Mouse (Mus musculus) limb, embryonic 14.5 days (tissue): Measurements from ENCODE around the gene Gm20708. TPM values are rescaled to one million over a fixed set of nuclear protein-coding genes. Genes with fewer than 3 reads are reported as not detected.
A peak's percentile ranks its signal among the peaks of the same experiment; 100 is the strongest.

Source experiments
- ATAC-seq: fragments of 200-750 bp; cut with Nextera tagmentation; 2 replicates; pipeline ENCODE4 v1.8.0; 2017; ENCODE audit warnings: low read depth, moderate number of reproducible peaks, moderate TSS enrichment; ENCODE audit not compliant: low FRiP score
- DNase-seq: peaks from one replicate; pipeline ENCODE4 v3.0.0-alpha.2; 2015; ENCODE audit warnings: low spot score
- H3K27ac ChIP-seq: fragments of 300-500 bp; sonication (generic); replicated peaks from 2 replicates; pipeline ENCODE4 v1.5.1; 2014; ENCODE audit warnings: low read depth, mild to moderate bottlenecking, low read length, moderate library complexity, mixed read lengths
- H3K27me3 ChIP-seq: fragments of 300-500 bp; sonication (generic); 2 replicates; pipeline ENCODE4 v1.6.1; 2014; ENCODE audit warnings: low read length, mixed read lengths; ENCODE audit not compliant: control insufficient read depth, insufficient read depth
- H3K36me3 ChIP-seq: fragments of 300-500 bp; sonication (generic); 2 replicates; pipeline ENCODE4 v1.6.1; 2014; ENCODE audit warnings: mild to moderate bottlenecking, low read length, moderate library complexity, mixed read lengths; ENCODE audit not compliant: control insufficient read depth, insufficient read depth
- H3K4me1 ChIP-seq: fragments of 300-500 bp; sonication (generic); 2 replicates; pipeline ENCODE4 v1.6.1; 2014; ENCODE audit warnings: antibody characterized with exemption, low read length, mixed read lengths; ENCODE audit not compliant: control insufficient read depth, insufficient read depth
- H3K4me2 ChIP-seq: fragments of 300-500 bp; sonication (generic); replicated peaks from 2 replicates; pipeline ENCODE4 v1.6.1; 2014; ENCODE audit warnings: low read depth, mild to moderate bottlenecking, low read length, moderate library complexity; ENCODE audit not compliant: severe bottlenecking
- H3K4me3 ChIP-seq: fragments of 300-500 bp; sonication (generic); replicated peaks from 2 replicates; pipeline ENCODE4 v1.5.1; 2014; ENCODE audit warnings: low read length
- H3K9ac ChIP-seq: fragments of 300-500 bp; sonication (generic); 2 replicates; pipeline ENCODE4 v1.6.1; 2014; ENCODE audit warnings: mild to moderate bottlenecking, low read depth, low read length, moderate library complexity; ENCODE audit not compliant: severe bottlenecking
- H3K9me3 ChIP-seq: fragments of 300-500 bp; sonication (generic); 2 replicates; pipeline ENCODE4 v1.6.1; 2016; ENCODE audit warnings: low read length; ENCODE audit not compliant: control insufficient read depth
- POLR2A ChIP-seq: fragments of 200-500 bp; IDR thresholded peaks from 2 replicates; pipeline ENCODE4 v1.8.0; 2012; ENCODE audit warnings: inconsistent platforms, mild to moderate bottlenecking, moderate library complexity, borderline replicate concordance; ENCODE audit not compliant: insufficient read depth, insufficient read length; ENCODE audit errors: extremely low read depth
- WGBS: fragments of 180-500 bp; shearing (Covaris S2); extraction: QIAGEN DNeasy Blood & Tissue Kit; methylation state at CpG from one replicate; pipeline ENCODE4 v1.1.7; 2014; 5-methylcytosine and 5-hydroxymethylcytosine counted together
- polyA plus RNA-seq, 2 experiments: library from polyadenylated mRNA; depleted of rRNA in 1 of 2; stranded (reverse) in 1 of 2; unstranded in 1 of 2; fragments of >200 nt; fragmentation: Nextera tagmentation in 1 of 2; extraction: Ambion mirVana in 1 of 2; gene quantifications; 2 replicates each; pipeline versions ENCODE4 v1.2.1 to v1.2.3; 2012 to 2014

Gm20708 gene
- polyA plus RNA-seq, 2 experiments = 0.62 to 0.92 TPM

GRCm38 (mm10) chr11:117778851-117779433, 30.5 kb upstream of the Gm20708 start:
- H3K27ac ChIP-seq = peak overlapping the region; percentile 72; the same call in 1 of the 2 replicates
- no peaks in the 10 kb centered on the region for H3K27me3 ChIP-seq
- no peaks in the 10 kb centered on the region for H3K9me3 ChIP-seq
- H3K4me3 ChIP-seq = peak overlapping the region; percentile 52
- ATAC-seq (no peak), DNase-seq (no peak)
- peak overlapping the region; percentile 98 for H3K4me2 ChIP-seq
- H3K4me1 ChIP-seq = peaks cover 35% of the 10 kb centered on the region
- TF ChIP-seq POLR2A = no peak
- H3K9ac ChIP-seq = peak overlapping the region; percentile 64
- 55% methylated on average over 12 of the region's 12 CpGs for WGBS
- H3K36me3 ChIP-seq = peaks cover 23% of the 10 kb centered on the region

- no peak for TF ChIP-seq POLR2A
- peak overlapping the region; percentile 64 for H3K9ac ChIP-seq
- peak; percentile 21; the same call in 1 of the 2 replicates for ATAC-seq
- H3K27me3 ChIP-seq = no peaks in the 10 kb centered on the region
- WGBS = 3% methylated on average over 33 of the region's 38 CpGs
- H3K4me3 ChIP-seq = peak overlapping the region; percentile 52
- no peaks in the 10 kb centered on the region for H3K9me3 ChIP-seq
- peaks cover 35% of the 10 kb centered on the region for H3K4me1 ChIP-seq
- peak overlapping the region; percentile 72 for H3K27ac ChIP-seq
- peaks cover 22% of the 10 kb centered on the region for H3K36me3 ChIP-seq
- peak overlapping the region; percentile 98 for H3K4me2 ChIP-seq
- DNase-seq = peak; percentile 45
These were observed 29.9 kb upstream of the Gm20708 start for GRCm38 (mm10) chr11:117779434-117780198.

GRCm38 (mm10) chr11:117780199-117780515, 29.3 kb upstream of the Gm20708 start:
- H3K4me1 ChIP-seq = peaks cover 35% of the 10 kb centered on the region
- H3K36me3 ChIP-seq = peaks cover 17% of the 10 kb centered on the region
- no peak for TF ChIP-seq POLR2A
- peak overlapping the region; percentile 72 for H3K27ac ChIP-seq
- 0 out of 2 replicates have a peak, but pooled peaks have one; percentile 3 for ATAC-seq
- no peaks in the 10 kb centered on the region for H3K27me3 ChIP-seq
- H3K4me3 ChIP-seq = peak overlapping the region; percentile 52
- H3K9ac ChIP-seq = peak overlapping the region; percentile 64
- H3K4me2 ChIP-seq = peak overlapping the region; percentile 98
- no peak for DNase-seq
- H3K9me3 ChIP-seq = no peaks in the 10 kb centered on the region
- 1% methylated on average over 8 of the region's 17 CpGs for WGBS

GRCm38 (mm10) chr11:117780582-117781111, 28.8 kb upstream of the Gm20708 start:
- WGBS = 1% methylated on average over 19 of the region's 19 CpGs
- peak overlapping the region; percentile 72; the same call in 1 of the 2 replicates for H3K27ac ChIP-seq
- no peaks in the 10 kb centered on the region for H3K9me3 ChIP-seq
- H3K4me1 ChIP-seq = peaks cover 35% of the 10 kb centered on the region
- H3K4me2 ChIP-seq = peak overlapping the region; percentile 98
- no peaks in the 10 kb centered on the region for H3K27me3 ChIP-seq
- peak; percentile 88 for DNase-seq
- peaks cover 12% of the 10 kb centered on the region for H3K36me3 ChIP-seq
- TF ChIP-seq POLR2A = peak; percentile 42; the same call in 1 of the 2 replicates
- ATAC-seq = peak; percentile 76
- peak overlapping the region; percentile 52 for H3K4me3 ChIP-seq
- peak overlapping the region; percentile 64 for H3K9ac ChIP-seq

- DNase-seq = no peak
- no peaks in the 10 kb centered on the region for H3K27me3 ChIP-seq
- peak overlapping the region; percentile 52 for H3K4me3 ChIP-seq
- no peak overlapping the region for H3K9ac ChIP-seq
- peak overlapping the region; percentile 98 for H3K4me2 ChIP-seq
- H3K36me3 ChIP-seq = peaks cover 8% of the 10 kb centered on the region; the same call in 1 of the 2 replicates
- no peaks in the 10 kb centered on the region for H3K9me3 ChIP-seq
- TF ChIP-seq POLR2A = no peak
- peak overlapping the region; percentile 65 for H3K27ac ChIP-seq
- WGBS = 19% methylated on average over 18 of the region's 18 CpGs
- peaks cover 35% of the 10 kb centered on the region for H3K4me1 ChIP-seq
- ATAC-seq = no peak
These were observed 28.2 kb upstream of the Gm20708 start for GRCm38 (mm10) chr11:117781199-117781821.
